Mouse (Mus musculus) brain, embryonic 14.5 days (tissue): ENCODE results near the gene Lpp.

Source experiments
- CTCF ChIP-seq: fragments of 200-500 bp; IDR thresholded peaks from 2 replicates; pipeline ENCODE4 v1.5.1; 2012; ENCODE audit warnings: inconsistent platforms, mild to moderate bottlenecking, moderate library complexity, borderline replicate concordance; ENCODE audit not compliant: insufficient read depth, insufficient read length; ENCODE audit errors: extremely low read depth
- POLR2A ChIP-seq: fragments of 200-500 bp; IDR thresholded peaks from 2 replicates; pipeline ENCODE4 v1.6.1; 2012; ENCODE audit warnings: mild to moderate bottlenecking, inconsistent platforms, borderline replicate concordance; ENCODE audit not compliant: poor library complexity, insufficient read depth, insufficient read length, severe bottlenecking; ENCODE audit errors: extremely low read depth

DNA sequence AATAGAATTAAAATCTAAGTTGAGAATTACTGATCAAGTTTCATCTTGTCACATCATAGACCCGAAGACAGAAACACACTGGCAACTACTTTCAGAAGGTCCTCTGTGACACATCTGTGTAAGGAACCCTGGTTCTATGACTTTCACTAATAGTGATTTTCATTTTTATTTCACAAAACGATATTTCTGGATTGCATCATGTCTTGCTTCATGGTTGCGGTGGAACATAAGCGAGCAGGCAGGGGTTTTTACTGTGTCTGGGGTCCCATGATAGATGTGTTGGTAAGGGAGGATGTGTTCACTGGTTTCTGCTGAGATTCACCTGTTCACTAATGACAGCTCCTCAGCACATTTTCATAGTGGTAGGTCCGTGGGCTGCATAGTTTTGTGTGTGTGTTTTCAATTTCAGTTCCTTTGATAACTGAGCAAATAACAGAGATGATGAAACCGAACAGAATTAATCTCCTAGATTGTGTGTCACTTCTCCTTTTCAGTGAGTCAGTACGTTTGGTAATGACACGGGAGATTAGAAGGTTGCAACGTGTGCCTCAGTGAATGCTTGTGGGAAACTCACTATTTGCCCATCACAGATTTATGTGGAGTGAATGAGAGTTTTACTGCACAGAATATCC lies 466.3 kb downstream of the Lpp start:
- TF ChIP-seq CTCF (no peak), POLR2A (no peak)
